8 mouse cellular contexts compared by ENCODE assay signal in genomic region chr9:51152079-51152752, GRCm38 (mm10). TPM values are rescaled to one million over a fixed set of nuclear protein-coding genes. Genes with fewer than 3 reads are reported as not detected.
A peak's percentile ranks its signal among the peaks of the same experiment; 100 is the strongest.
DNase-seq lines count a peak whose midpoint lies in the region; ATAC-seq lines count a peak whose summit lies in the region.

No protein-coding gene starts in this region.

- H3K9me3 ChIP-seq in hindbrain, embryonic 15.5 days: no peaks in the 10 kb centered on the region

- H3K9ac ChIP-seq in hindbrain, embryonic 15.5 days: no peak overlapping the region

- no peak overlapping the region for H3K27ac ChIP-seq in hindbrain, embryonic 15.5 days (replicated peaks)

- H3K27me3 ChIP-seq in hindbrain, embryonic 15.5 days: 0 out of 2 replicates have a peak, but pooled peaks cover 6% of the 10 kb centered on the region

- H3K4me2 ChIP-seq in hindbrain, embryonic 15.5 days: peak overlapping the region; percentile 34

- no peaks in the 10 kb centered on the region for H3K4me1 ChIP-seq in hindbrain, embryonic 15.5 days (replicated peaks)

- 19% methylated on average over 13 of the region's 13 CpGs for whole genome bisulfite sequencing in hindbrain, embryonic 15.5 days

- no peaks in the 10 kb centered on the region for H3K36me3 ChIP-seq in hindbrain, embryonic 15.5 days

- peak; percentile 74 for ATAC-seq in hindbrain, embryonic 15.5 days (ENCODE audit: low FRiP score, low read depth)

- H3K4me3 ChIP-seq in hindbrain, embryonic 15.5 days: no peak overlapping the region

- peak; percentile 51 to 83 for DNase-seq in heart, adult 18-20 months
- no peak for DNase-seq in heart, adult 11 months
- DNase-seq in cerebellum, adult 9-10 months: peak; percentile 67
- DNase-seq in frontal cortex, postnatal 10 days (ENCODE audit: low spot score in 2 of 2): peak; percentile 32 to 63
- DNase-seq in layer of hippocampus, postnatal 25 days (ENCODE audit: extremely low spot score in 1 of 2, low spot score in 1 of 2): peak; percentile 41 to 69
- peak; percentile 58 for DNase-seq in lung, postnatal 25 days (ENCODE audit: low spot score)
- peak; percentile 14 to 34 for DNase-seq in right cerebral cortex, postnatal 36 days (ENCODE audit: low spot score in 2 of 2)

RNA-seq across cellular contexts. Expression of gene Gm32742, which starts 13.1 kb away (rescaled TPM):
- total RNA-seq in heart, adult 18-20 months (2021): under 1 TPM in 1 of 2 experiments, not detected in 1; 0.03 TPM
- polyA plus RNA-seq in hindbrain, embryonic 15.5 days (2015; fragmentation: Nextera tagmentation; extraction: Ambion mirVana): not detected in 2 replicates
- not detected for total RNA-seq in layer of hippocampus, postnatal 25 days (2021)

RNA-seq across cellular contexts. Expression of gene 4833427G06Rik, which starts 50.3 kb away (rescaled TPM):
- under 1 TPM in 1 of 2 experiments, not detected in 1; 0.69 TPM for total RNA-seq in heart, adult 18-20 months (2021)
- polyA plus RNA-seq in hindbrain, embryonic 15.5 days (2015; fragmentation: Nextera tagmentation; extraction: Ambion mirVana): 0.77 and 1.2 TPM in 2 replicates
- total RNA-seq in layer of hippocampus, postnatal 25 days (2021): not detected
